Mouse (Mus musculus) urinary bladder, postnatal 36 days (tissue): Measurements from ENCODE around the gene 3100002H09Rik.

ENCODE experiments used
- DNase-seq, 2 experiments: peaks; one replicate each; pipeline ENCODE4 v3.0.0; 2022; ENCODE audit warnings: low spot score in 2 of 2, mixed read lengths in 1 of 2

Gene 3100002H09Rik

DNA sequence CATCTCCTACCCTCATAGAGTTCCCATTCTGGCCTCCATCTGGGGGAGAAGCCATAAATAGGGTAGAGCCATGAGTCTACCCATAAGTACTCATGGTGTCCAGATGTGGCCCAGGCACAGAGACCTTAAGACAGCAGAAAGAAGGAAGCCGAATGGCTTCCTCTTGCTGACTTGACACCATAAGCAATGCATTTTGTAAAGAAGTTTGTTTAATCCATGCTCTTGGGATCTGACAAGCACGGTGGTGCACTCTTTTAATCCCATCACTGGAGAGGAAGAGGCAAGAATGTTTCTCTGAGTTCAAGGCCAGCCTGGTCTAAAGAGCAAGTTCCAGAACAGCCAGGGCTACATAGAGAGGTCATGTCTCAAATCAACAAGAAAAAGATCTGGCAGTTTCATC lies at the start of gene 3100002H09Rik:
Gene 3100002H09Rik (minus strand): TSS at position 101 of the 400 bp plus-strand sequence.
- no peak for DNase-seq

DNA sequence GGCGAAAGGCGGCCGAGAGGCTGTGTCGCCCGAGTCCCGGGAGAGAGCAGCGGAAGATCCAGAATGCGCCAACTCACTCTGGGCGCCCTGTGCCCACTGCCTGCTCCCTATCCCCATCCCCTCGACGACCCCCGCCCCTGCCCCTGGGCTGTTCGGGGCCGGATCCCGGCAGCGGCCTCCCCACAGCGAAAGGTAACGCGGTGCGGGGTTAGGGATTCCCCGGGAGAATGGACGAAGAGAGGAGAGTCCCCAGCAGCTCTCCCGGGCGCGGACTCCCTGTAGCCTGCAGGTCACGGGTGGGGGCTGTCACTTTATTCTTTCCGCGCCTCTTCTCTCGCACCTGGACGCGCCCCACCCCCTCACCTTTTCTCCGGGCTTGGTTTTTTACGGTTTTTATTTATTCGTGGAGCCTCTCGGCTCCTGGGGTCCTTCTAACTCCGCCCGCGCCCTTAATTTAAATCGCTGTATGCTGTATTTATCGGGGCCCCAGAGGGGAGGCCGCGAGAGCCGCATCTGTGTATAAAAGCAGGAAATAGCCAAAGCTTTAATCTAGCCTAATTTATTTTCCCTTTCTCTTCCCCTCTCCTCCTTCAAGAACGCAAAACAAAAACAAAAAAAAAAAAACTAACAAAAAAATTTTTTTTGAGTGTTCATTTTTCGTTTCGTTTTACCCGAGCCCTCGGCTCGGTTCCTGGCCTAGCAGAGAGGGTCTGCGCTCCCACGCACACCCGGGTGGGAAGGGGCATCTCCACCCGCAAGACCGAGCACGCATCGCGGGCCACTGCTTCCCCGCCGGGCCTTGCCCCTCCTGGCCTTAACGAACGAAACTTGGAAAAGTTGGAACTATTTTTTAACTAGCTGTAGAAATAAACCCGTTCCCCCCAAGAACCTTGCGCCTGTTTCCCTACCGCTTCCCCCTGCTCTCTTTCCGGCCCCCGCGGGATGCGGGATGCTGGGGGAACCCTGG lies 48.9 kb upstream of the 3100002H09Rik start:
- no peak for DNase-seq

DNA sequence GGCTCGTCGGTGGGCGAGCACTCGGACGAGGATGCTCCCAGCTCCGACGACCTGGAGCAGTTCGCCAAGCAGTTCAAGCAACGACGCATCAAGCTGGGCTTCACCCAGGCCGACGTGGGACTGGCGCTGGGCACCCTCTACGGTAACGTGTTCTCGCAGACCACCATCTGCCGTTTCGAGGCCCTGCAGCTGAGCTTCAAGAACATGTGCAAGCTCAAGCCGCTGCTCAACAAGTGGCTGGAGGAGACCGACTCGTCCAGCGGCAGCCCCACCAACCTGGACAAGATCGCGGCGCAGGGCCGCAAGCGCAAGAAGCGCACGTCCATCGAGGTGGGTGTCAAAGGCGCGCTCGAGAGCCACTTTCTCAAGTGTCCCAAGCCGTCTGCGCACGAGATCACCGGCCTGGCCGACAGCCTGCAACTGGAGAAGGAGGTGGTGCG lies 47.8 kb upstream of the 3100002H09Rik start:
- no peak for DNase-seq

DNA sequence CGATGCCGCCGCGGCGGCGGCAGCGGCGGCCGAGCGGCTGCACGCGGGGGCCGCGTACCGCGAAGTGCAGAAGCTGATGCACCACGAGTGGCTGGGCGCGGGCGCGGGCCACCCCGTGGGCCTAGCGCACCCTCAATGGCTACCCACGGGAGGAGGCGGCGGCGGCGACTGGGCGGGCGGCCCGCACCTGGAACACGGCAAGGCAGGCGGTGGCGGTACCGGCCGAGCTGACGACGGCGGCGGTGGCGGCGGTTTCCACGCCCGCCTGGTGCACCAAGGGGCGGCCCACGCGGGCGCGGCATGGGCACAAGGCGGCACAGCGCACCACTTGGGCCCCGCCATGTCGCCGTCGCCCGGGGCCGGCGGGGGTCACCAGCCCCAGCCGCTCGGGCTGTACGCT lies 47.2 kb upstream of the 3100002H09Rik start:
- no peak for DNase-seq

DNA sequence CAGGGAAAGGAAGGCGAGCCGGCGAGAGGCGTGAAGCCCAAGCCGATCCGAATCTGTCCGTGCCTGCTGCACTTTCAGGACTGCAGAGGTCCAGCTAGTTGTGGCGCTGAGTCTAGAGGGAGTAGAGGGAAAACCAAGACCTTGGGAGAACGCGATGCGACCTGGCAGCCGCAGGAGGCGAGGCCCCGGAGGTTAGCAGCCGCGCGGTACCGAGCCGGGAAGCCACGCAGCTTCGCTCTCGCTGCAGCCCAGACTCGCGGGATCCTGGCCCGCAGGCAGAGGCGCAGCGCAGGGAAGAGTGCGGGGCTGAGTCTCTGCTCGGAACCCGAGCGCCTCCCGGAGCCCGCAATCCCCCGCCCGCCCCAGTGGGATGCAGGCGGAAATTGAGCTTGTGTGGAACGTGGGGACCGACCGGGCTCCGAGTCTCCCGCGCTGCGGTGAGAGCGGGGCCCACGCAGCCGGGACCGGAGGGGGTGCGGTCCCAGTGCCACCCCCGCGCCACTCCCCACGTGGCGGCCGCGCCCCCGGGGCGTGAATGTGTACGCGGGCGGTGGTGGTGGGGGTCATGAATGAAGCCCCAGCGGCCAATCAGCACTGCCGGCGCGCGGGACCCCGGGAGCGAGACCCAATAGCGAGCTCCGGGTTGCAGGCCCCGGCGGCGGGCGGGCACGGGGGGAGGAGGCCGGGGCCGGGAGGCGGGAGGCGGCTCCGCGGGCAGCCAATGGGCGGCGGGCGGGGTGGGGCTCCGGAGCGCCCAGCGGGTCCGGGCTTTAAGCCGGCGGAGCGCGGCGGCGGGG lies 46.4 kb upstream of the 3100002H09Rik start:
- peak; percentile 24 to 70 for DNase-seq

DNA sequence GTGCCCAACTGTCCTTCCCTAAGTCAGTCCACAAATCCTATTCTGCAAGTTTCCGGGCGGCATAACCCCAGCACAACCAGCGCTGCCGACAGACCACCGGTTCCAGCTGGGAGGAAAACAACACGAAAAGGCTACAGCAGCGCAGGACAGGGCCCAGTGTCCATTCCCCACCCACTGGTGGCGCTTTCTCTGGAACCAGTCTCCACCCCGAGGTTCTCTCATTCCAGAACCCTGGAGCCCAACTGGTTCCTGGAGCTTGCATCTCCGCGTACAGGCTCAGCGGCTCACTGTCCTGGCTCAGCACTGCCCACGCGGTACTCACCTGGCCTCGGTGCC lies 45.9 kb upstream of the 3100002H09Rik start, which contains the start of gene Pou3f1:
Gene Pou3f1 (plus strand): TSS at position 290 of the 336 bp plus-strand sequence.
- DNase-seq: no peak

DNA sequence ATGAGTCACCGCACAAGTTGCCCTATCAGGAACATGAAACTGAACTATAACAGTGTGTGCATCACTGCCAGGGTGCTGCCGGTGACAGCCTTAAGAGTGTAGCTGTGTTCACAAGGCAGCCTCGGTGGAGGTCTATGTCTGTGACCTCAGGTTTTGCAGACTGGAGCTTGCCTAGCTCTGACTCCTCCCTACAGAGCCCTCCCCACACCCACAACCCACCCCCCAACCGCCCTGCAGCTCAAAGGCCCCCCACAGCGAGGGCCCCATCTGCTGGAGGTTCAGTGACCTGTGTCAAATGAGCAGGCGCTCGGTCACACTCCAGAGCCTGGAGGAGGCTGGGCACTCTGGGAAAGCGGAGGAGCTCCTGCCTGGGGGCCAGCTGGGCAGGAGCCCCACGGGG lies 42.3 kb upstream of the 3100002H09Rik start:
- no peak for DNase-seq

DNA sequence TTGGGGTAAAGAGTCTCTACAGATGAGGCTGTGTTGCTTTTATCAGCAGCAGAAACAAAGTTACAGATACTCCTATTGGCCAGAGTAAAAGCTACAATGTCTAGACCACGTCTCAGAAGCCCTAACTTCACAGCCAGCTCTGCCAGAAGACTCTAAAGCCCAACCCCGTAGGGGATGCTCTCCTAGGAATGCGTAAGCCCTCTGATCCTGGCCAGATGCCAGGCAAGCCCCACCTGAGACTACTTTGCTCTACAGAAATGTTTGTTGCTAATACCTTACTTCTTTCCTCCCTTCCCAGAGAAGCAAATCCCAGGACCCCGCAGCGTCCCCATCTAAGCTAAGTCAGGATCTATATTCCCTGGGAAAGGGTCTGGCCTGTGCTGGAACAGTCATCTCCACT lies 37.3 kb upstream of the 3100002H09Rik start:
- DNase-seq: no peak

DNA sequence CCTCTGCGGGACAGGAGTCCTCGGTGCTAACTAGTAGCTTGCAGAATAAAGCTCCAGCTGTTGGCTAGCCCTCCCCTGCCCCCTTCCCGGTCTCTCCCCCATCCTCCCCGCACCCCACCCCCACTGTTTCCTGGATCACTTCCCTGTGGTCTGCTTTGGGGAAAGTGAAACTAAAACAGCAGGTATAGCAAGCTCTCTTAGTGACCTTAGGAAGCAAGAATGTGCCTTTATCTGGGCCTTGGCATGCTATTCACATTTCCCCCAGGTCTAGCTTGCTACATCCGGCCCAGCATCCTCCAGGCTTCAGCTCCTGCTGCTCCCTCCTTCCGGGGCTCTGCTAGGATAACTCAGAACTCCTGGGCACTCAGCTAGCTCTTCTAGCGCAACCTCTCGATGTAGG lies 36.0 kb upstream of the 3100002H09Rik start:
- no peak for DNase-seq

DNA sequence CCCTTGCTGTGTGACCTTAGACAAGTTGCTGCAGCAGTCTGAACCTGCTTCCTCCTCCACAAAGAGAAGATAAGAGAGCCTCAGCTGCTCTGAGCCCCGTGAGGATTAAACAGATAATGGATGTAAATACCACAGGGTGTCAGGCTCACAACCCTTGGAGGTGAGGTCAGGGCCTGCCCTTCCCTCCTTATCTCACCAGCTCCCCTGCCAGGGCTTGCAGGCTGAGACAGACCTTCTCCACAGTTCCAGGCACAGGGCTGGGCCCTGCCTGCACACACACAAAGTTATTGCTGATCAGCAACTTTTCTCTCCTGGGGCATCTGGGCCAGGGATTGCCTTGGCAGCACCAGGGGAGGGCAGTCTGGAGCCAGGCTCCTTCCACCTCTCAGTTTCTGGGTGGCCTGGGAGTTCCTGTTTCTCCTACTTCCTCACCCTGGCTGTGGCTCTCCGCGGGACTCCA lies 34.4 kb upstream of the 3100002H09Rik start:
- DNase-seq: peak in 1 of 2 experiments; percentile 45

DNA sequence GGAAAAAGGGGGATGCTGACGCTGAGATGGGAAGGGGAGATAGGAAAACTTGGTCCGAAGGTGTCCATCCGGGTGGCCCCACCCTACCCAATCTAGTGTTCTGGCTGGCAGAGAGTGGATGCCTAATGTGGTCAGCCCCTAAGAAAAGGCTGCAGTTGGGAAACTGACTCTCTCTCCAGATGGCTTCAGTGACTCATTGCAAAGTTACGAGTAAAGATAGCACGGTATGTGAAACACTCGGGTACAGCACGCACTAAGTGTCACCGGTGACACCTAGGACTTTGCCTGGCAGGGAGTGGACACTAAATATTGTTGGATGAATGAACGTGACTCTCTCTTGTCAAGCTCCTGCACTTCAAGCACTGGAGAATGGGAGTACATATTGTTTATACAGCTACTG lies 33.3 kb upstream of the 3100002H09Rik start:
- no peak for DNase-seq

DNA sequence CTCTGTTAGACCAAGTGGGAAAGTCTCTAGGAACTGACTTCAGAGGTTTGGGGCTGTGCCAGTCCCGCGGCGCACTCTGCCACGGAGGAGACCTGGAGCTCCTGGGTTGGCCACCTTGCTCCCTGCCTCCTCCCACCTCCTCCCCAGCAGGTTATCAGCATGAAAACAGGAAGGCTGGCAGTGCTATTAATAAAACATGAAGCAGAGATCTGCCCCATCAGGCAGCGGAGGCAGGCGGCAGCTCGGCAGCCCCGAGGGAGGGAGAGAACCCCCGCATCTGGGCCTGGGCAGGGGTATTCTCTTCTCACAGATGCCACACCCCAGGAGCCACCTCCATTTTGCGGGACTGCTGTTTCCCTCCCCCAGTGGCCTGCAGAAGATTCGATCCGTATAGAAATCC lies 29.1 kb upstream of the 3100002H09Rik start:
- no peak for DNase-seq

DNA sequence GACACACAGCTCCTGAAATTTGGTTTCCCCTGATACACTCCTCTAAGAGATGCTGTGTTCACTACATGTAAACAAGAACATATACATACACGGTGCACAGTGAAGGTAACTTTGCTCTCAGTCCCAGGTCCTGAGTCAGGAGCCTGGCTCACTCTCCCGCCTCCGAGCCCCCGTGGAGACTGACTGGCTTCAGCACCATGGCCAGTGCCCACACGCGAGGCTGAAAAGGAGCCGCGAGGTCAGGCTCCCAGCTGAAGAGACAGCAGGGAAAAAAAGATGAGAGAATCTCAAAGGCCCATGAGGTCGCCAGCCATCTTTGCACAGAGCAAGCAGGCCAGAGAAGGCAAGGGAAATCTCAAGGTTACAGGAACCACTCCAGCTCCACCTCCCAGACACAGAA lies 22.7 kb upstream of the 3100002H09Rik start:
- no peak for DNase-seq

DNA sequence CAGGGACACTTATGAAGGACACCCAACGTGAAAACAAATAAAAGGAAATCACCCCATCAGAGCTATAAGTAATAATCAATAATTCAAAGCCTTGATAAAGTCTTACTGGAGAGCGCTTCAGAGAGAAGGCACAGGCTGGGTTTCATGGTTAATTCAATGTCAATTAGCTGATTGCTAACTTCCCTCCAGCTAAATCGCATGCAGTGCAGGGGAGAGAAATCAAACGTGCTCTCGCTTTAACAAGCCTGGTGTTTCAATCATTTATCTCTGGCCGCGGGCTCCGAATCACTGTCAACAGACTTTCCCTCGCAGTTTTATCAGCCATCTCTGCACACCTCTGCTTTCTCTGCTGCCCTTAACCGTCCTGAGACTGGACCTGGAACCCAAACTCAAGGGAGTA lies 22.3 kb upstream of the 3100002H09Rik start:
- DNase-seq: no peak

DNA sequence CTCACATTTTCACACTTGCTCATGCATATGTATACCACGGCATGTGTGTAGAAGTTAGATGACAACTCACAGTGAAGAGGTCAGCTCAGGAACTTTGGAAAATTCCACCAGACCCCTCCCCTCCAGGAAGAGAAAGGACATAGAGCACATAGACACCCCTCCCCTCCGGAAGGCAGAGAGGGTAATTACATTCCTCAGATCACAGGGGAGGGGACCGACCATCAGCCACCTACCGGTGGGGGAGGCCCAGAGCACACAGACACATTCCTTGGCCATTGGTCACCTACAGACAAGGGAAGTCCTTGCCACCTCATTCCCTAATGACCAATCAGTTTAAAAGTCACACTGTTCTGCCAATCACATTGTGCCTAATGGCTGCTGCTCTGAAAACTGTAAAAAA lies 20.9 kb upstream of the 3100002H09Rik start:
- no peak for DNase-seq

DNA sequence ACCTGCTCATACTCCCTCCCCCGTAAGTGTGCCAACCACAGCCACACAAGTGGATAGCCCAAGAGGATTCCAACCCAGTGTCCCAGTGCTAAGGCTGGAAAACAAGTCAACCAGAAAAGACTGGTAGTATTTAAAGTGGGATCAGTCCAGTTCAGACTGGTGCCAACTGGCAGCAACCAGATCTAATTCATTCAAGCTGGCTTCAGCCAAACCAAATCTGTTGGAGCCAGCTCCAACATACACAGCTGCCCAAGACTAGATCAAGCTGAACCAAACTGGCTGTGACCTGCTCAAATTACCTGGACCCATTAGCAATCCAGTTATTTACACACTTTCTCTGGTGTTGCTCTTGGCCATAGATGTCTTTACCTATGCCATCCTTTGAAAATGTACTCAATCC lies 16.2 kb upstream of the 3100002H09Rik start:
- DNase-seq: no peak

DNA sequence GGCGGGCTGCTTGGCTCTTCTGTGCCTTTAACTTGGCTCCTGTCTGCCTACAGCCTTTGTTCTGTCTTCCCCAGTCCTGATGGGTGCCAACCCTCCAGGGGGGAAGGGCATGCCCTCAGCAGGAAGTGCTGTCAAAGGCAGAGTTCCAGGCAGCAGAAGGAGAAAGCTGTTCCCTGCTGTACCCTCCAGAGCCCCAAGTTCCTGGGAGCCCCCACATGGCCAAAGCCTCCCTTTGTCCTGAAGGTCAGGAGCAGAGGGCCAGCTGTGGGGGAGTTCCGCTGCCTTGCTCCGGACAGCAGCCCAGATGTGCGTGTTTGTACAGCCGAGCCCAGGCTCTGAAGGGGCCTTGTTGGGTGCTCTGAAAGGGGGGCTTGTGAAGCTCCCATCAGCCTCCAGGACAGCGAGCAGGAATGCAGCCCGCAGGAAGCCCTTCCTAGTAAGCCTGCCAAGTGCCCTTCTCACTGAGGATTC lies 13.5 kb upstream of the 3100002H09Rik start:
- no peak for DNase-seq

DNA sequence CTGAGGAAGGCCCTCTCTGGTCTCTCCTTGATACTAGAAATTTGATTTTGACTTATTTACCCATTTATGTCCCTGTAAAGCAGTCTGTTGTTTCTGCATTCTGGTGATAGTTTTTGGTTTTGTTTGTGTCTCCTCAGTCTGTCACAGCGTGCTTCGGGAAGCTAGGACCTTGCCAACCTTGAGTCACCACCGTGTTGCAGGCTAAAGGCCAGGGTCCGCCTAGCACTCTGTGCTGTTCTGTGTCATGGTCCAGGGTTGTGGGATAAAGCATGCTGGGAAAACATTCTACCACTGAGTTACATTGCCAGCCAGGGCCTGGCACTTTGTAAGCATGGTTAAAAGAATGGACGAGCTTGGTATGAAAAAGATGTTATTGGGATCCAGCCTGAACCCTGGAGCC lies 12.0 kb upstream of the 3100002H09Rik start:
- DNase-seq: no peak

DNA sequence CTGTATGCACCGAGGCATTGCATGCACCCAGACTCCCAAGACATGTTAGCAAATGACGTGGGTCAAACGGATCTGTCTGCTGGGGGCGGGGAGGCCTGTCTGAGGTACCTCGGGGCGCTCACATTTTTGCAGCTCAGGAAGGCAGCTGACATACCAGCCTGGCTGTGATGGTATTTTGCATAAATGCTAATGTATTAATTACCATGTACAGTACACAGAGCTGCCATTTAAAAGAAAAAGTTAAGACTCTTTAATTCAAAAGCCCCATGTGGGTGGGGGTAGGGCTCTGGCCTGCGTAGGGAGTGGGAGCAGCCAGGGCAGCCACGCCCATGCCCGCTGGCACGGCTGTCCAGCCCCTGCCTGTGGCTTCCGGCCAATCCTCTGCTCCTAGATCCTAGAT lies 10.8 kb upstream of the 3100002H09Rik start:
- DNase-seq: no peak

DNA sequence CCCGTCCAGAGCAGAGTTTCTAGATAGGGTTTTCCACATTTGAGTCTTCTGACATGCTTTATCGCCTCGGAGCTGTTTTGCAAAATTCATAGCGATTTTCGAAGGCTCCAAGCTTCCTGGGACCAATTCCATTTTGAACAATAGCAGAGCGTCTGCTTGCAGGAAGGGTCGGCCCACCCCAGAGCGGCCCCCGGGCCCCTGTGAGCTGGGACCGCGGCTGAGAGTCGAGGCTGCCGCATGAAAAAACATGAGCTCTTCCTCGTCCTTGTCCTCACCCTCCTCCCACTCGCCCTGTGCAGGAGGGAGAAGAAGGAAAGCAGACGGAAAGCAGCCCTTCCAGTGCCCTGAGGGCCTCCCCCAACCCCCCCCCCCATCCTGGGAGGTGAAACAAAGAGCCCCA lies 8.0 kb upstream of the 3100002H09Rik start:
- no peak for DNase-seq

DNA sequence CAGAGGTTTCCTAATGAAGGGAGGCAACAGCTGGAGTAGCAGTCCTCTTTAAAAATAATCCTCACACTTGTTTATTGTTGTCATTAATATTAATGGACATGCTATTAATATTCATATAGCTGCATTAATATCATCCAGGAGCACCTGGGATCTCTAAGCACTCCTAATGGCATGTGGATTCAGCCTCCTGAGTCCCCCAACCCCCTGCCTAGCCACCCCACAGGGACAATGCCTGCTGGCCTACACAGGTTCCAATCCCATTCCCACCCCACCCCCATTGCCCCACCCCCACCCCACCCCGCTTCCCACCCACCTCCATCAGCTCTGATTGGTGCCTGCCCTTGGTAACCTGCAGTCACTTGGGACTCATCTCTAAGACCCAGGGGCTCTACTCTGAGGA lies 6.0 kb upstream of the 3100002H09Rik start:
- no peak for DNase-seq

DNA sequence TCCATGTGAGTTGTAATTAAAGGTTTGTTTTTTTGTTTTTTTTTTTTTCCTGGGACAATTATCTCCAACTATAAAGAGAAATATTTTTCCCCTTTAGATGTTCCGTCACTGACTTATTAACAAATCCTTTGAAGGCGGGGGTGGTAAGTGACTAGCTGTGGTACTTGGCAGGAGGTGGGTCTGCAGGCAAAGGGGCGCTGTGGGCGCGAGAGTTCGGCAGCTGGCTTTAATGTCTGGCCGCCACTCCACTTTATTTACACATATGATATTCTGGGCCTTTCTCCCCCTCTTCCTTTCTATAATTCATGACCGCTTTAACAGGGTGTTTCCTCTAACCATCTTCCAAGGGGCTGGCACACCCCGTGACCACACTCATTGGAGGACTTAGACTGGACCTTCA lies 5.4 kb upstream of the 3100002H09Rik start:
- DNase-seq: no peak
